Mouse (Mus musculus): ENCODE results near the gene Lenep.

The Lenep gene

GRCm38 (mm10) chr3:89419571-89419970 is 17.0 kb upstream of the Lenep start:
- peak; percentile 38 for DNase-seq

GRCm38 (mm10) chr3:89418861-89419250 is 16.3 kb upstream of the Lenep start:
- peak; percentile 87 for DNase-seq

GRCm38 (mm10) chr3:89418170-89418860 is 15.7 kb upstream of the Lenep start, which contains the start of the genes Cks1b and Shc1:
TSS of gene Cks1b (minus strand) at chr3:89418383.
TSS of gene Shc1 (plus strand) at chr3:89418443.
- DNase-seq = peak; percentile 95

- DNase-seq = no peak
These were observed 15.2 kb upstream of the Lenep start for GRCm38 (mm10) chr3:89417840-89418169.

- DNase-seq = no peak
These were observed 14.5 kb upstream of the Lenep start for GRCm38 (mm10) chr3:89417131-89417530.

- DNase-seq = no peak
These were observed 13.6 kb upstream of the Lenep start for GRCm38 (mm10) chr3:89416158-89416557.

GRCm38 (mm10) chr3:89411490-89412393 is 9.1 kb upstream of the Lenep start, which contains the start of gene Flad1:
TSS of gene Flad1 (minus strand) at chr3:89411870.
- peak; percentile 96 for DNase-seq

GRCm38 (mm10) chr3:89410864-89411263 is 8.3 kb upstream of the Lenep start:
- DNase-seq = no peak

GRCm38 (mm10) chr3:89409701-89410100 is 7.1 kb upstream of the Lenep start:
- no peak for DNase-seq

- no peak for DNase-seq
These were observed 5.9 kb upstream of the Lenep start for GRCm38 (mm10) chr3:89408448-89408847.

GRCm38 (mm10) chr3:89406887-89407286 is 4.3 kb upstream of the Lenep start:
- no peak for DNase-seq

- no peak for DNase-seq
These were observed 1.3 kb downstream of the Lenep start for GRCm38 (mm10) chr3:89401329-89401728.

- DNase-seq = no peak
These were observed 6.0 kb downstream of the Lenep start for GRCm38 (mm10) chr3:89396654-89397005.

- DNase-seq = peak; percentile 76
These were observed 6.6 kb downstream of the Lenep start for GRCm38 (mm10) chr3:89395806-89396653.

GRCm38 (mm10) chr3:89395419-89395805 is 7.2 kb downstream of the Lenep start:
- no peak for DNase-seq

GRCm38 (mm10) chr3:89394894-89395256 is 7.7 kb downstream of the Lenep start:
- peak; percentile 84 for DNase-seq

- peak; percentile 77 for DNase-seq
These were observed 8.3 kb downstream of the Lenep start, which contains the start of gene Zbtb7b for GRCm38 (mm10) chr3:89394006-89394893. TSS of gene Zbtb7b (minus strand) at chr3:89394776.

- DNase-seq = peak; percentile 98
These were observed 9.0 kb downstream of the Lenep start for GRCm38 (mm10) chr3:89393605-89394004.

GRCm38 (mm10) chr3:89392871-89393311 is 9.7 kb downstream of the Lenep start:
- DNase-seq = peak; percentile 27

GRCm38 (mm10) chr3:89391663-89392511 is 10.7 kb downstream of the Lenep start:
- peak; percentile 59 for DNase-seq
